ENCODE assay signal across 7 mouse cellular contexts in the genomic region with DNA sequence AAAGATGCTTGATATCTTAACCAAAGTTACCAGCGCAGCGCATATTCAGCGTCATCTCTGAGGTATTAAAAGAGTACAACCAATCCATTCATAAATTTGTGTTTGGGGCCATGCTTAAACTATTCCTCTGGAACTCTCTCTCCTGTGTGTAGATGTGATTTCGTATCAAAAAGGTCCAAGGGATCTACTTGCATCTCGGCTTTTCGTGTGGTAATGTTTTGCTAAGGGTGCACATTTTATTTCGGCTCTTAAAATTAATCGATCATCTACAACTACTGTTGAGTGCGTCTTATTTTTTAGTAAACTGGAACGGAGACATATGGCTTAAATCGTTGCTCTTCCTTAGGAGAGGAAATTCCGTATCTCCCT. TPM values are rescaled to one million over a fixed set of nuclear protein-coding genes. Genes with fewer than 3 reads are reported as not detected.
A peak's percentile ranks its signal among the peaks of the same experiment; 100 is the strongest.
DNase-seq lines count a peak whose midpoint lies in the region; ATAC-seq and TF ChIP-seq lines count a peak whose summit lies in the region.

No protein-coding gene starts in this region.

- 11% methylated on average over 12 of the region's 12 CpGs for WGBS in neural tube, embryonic 11.5 days
- 9% methylated on average over 12 of the region's 12 CpGs for WGBS in forebrain, embryonic 10.5 days
- 5% methylated on average over 12 of the region's 12 CpGs for WGBS in limb, embryonic 15.5 days
- WGBS in stomach, postnatal 0 days: 2% methylated on average over 12 of the region's 12 CpGs

- H3K4me1 ChIP-seq in neural tube, embryonic 11.5 days (ENCODE audit: control insufficient read depth, insufficient read depth, low read length): peaks cover 3% of the 10 kb centered on the region; the same call in 1 of the 2 replicates
- H3K4me1 ChIP-seq in forebrain, embryonic 10.5 days: peaks cover 41% of the 10 kb centered on the region
- peaks cover 43% of the 10 kb centered on the region for H3K4me1 ChIP-seq in limb, embryonic 15.5 days
- peaks cover 6% of the 10 kb centered on the region; the same call in 1 of the 2 replicates for H3K4me1 ChIP-seq in stomach, postnatal 0 days (replicated peaks; ENCODE audit: control insufficient read depth, insufficient read depth)

- TF ChIP-seq EP300 in stomach, postnatal 0 days (optimal IDR thresholded peaks at IDR 0.05): no peak

- H3K9me3 ChIP-seq in neural tube, embryonic 11.5 days (ENCODE audit: control insufficient read depth, low read length): no peaks in the 10 kb centered on the region
- H3K9me3 ChIP-seq in forebrain, embryonic 10.5 days: no peaks in the 10 kb centered on the region
- no peaks in the 10 kb centered on the region for H3K9me3 ChIP-seq in limb, embryonic 15.5 days
- H3K9me3 ChIP-seq in stomach, postnatal 0 days (ENCODE audit: control insufficient read depth, low read length): no peaks in the 10 kb centered on the region

- no peaks in the 10 kb centered on the region for H3K36me3 ChIP-seq in neural tube, embryonic 11.5 days (ENCODE audit: control insufficient read depth, insufficient read depth, low read length)
- peaks cover under 1% of the 10 kb centered on the region; the same call in 1 of the 2 replicates for H3K36me3 ChIP-seq in forebrain, embryonic 10.5 days (replicated peaks)
- no peaks in the 10 kb centered on the region for H3K36me3 ChIP-seq in limb, embryonic 15.5 days
- no peaks in the 10 kb centered on the region for H3K36me3 ChIP-seq in stomach, postnatal 0 days (ENCODE audit: control insufficient read depth, insufficient read depth, low read length)

- no peaks in the 10 kb centered on the region for H3K27me3 ChIP-seq in neural tube, embryonic 11.5 days (ENCODE audit: control insufficient read depth, insufficient read depth, low read length)
- H3K27me3 ChIP-seq in forebrain, embryonic 10.5 days (ENCODE audit: poor library complexity, severe bottlenecking): peaks cover 13% of the 10 kb centered on the region
- no peaks in the 10 kb centered on the region for H3K27me3 ChIP-seq in limb, embryonic 15.5 days
- H3K27me3 ChIP-seq in stomach, postnatal 0 days (ENCODE audit: control insufficient read depth, insufficient read depth, low read length): no peaks in the 10 kb centered on the region

- H3K9ac ChIP-seq in neural tube, embryonic 11.5 days (ENCODE audit: low read length): peak overlapping the region; percentile 26; the same call in 1 of the 2 replicates
- no peak overlapping the region for H3K9ac ChIP-seq in limb, embryonic 15.5 days
- no peak overlapping the region for H3K9ac ChIP-seq in stomach, postnatal 0 days (ENCODE audit: low read length)

- no peak for ATAC-seq in neural tube, embryonic 11.5 days (ENCODE audit: insufficient read depth, low FRiP score, low TSS enrichment)
- ATAC-seq in limb, embryonic 15.5 days (ENCODE audit: insufficient number of reproducible peaks, low FRiP score, low TSS enrichment, low read depth): no peak
- ATAC-seq in stomach, postnatal 0 days (ENCODE audit: low FRiP score, low TSS enrichment): no peak

- no peak overlapping the region for H3K27ac ChIP-seq in neural tube, embryonic 11.5 days (ENCODE audit: low read depth, low read length)
- H3K27ac ChIP-seq in forebrain, embryonic 10.5 days: peak overlapping the region; percentile 94
- H3K27ac ChIP-seq in limb, embryonic 15.5 days: peak overlapping the region; percentile 91; the same call in 1 of the 2 replicates
- no peak overlapping the region; the same call in 1 of the 2 replicates for H3K27ac ChIP-seq in stomach, postnatal 0 days (replicated peaks)

- no peak for TF ChIP-seq CTCF in stomach, postnatal 0 days (IDR thresholded peaks at IDR 0.05; ENCODE audit: low read depth)

- DNase-seq in neural tube, embryonic 11.5 days (ENCODE audit: low spot score): no peak
- no peak for DNase-seq in neural tube, embryonic 10.5 days (ENCODE audit: extremely low spot score, low spot score)
- DNase-seq in forebrain, embryonic 10.5 days (ENCODE audit: extremely low spot score, low spot score): no peak
- DNase-seq in stomach, postnatal 0 days (ENCODE audit: low spot score): no peak
- DNase-seq in cerebellum, adult 18-20 months: no peak
- DNase-seq in layer of hippocampus, adult 8-10 months (ENCODE audit: low spot score in 2 of 2): no peak

- H3K4me2 ChIP-seq in neural tube, embryonic 11.5 days (ENCODE audit: low read depth): peak overlapping the region; percentile 76
- peak overlapping the region; percentile 91 for H3K4me2 ChIP-seq in limb, embryonic 15.5 days
- peak overlapping the region; percentile 96 for H3K4me2 ChIP-seq in stomach, postnatal 0 days (replicated peaks; ENCODE audit: low read depth)

- peak overlapping the region; percentile 80 for H3K4me3 ChIP-seq in neural tube, embryonic 11.5 days (ENCODE audit: low read depth, low read length)
- peak overlapping the region; percentile 91 for H3K4me3 ChIP-seq in forebrain, embryonic 10.5 days
- peak overlapping the region; percentile 89 for H3K4me3 ChIP-seq in limb, embryonic 15.5 days
- H3K4me3 ChIP-seq in stomach, postnatal 0 days (ENCODE audit: low read depth, low read length): peak overlapping the region; percentile 69

RNA-seq across cellular contexts. Expression of gene Rmi2, which starts 0.3 kb away (rescaled TPM):
- 2.5 and 3.6 TPM in 2 replicates for polyA plus RNA-seq in neural tube, embryonic 11.5 days (2014; fragmentation: Nextera tagmentation; extraction: Ambion mirVana)
- polyA plus RNA-seq in forebrain, embryonic 10.5 days (2016; fragmentation: Nextera tagmentation; extraction: Ambion mirVana): 5.0 and 5.2 TPM in 2 replicates
- polyA plus RNA-seq in limb, embryonic 15.5 days (2015; fragmentation: Nextera tagmentation; extraction: Ambion mirVana): 2.8 and 3.0 TPM in 2 replicates
- polyA plus RNA-seq in stomach, postnatal 0 days (2015; fragmentation: Nextera tagmentation; extraction: Ambion mirVana): 0.76 and 1.1 TPM in 2 replicates
- under 1 TPM; 0.10 to 0.37 (median 0.25) TPM for total RNA-seq in layer of hippocampus, adult 8-10 months (2022)

RNA-seq across cellular contexts. Expression of gene Gm11172, which starts 21.8 kb away (rescaled TPM):
- polyA plus RNA-seq in neural tube, embryonic 11.5 days (2014; fragmentation: Nextera tagmentation; extraction: Ambion mirVana): not detected in 2 replicates
- polyA plus RNA-seq in forebrain, embryonic 10.5 days (2016; fragmentation: Nextera tagmentation; extraction: Ambion mirVana): not detected in 2 replicates
- polyA plus RNA-seq in limb, embryonic 15.5 days (2015; fragmentation: Nextera tagmentation; extraction: Ambion mirVana): not detected in 2 replicates
- polyA plus RNA-seq in stomach, postnatal 0 days (2015; fragmentation: Nextera tagmentation; extraction: Ambion mirVana): not detected in 2 replicates
- total RNA-seq in layer of hippocampus, adult 8-10 months (2022): not detected

RNA-seq across cellular contexts. Expression of gene Prm1, which starts 28.9 kb away (rescaled TPM):
- polyA plus RNA-seq in neural tube, embryonic 11.5 days (2014; fragmentation: Nextera tagmentation; extraction: Ambion mirVana): not detected in 2 replicates
- not detected in 2 replicates for polyA plus RNA-seq in forebrain, embryonic 10.5 days (2016; fragmentation: Nextera tagmentation; extraction: Ambion mirVana)
- 0.50 TPM in 1 of 2 replicates, not detected in the other for polyA plus RNA-seq in limb, embryonic 15.5 days (2015; fragmentation: Nextera tagmentation; extraction: Ambion mirVana)
- 0.23 TPM in 1 of 2 replicates, not detected in the other for polyA plus RNA-seq in stomach, postnatal 0 days (2015; fragmentation: Nextera tagmentation; extraction: Ambion mirVana)
- total RNA-seq in layer of hippocampus, adult 8-10 months (2022): not detected

RNA-seq across cellular contexts. Expression of gene Prm2, which starts 38.6 kb away (rescaled TPM):
- not detected in 2 replicates for polyA plus RNA-seq in neural tube, embryonic 11.5 days (2014; fragmentation: Nextera tagmentation; extraction: Ambion mirVana)
- polyA plus RNA-seq in forebrain, embryonic 10.5 days (2016; fragmentation: Nextera tagmentation; extraction: Ambion mirVana): not detected in 2 replicates
- polyA plus RNA-seq in limb, embryonic 15.5 days (2015; fragmentation: Nextera tagmentation; extraction: Ambion mirVana): not detected in 2 replicates
- polyA plus RNA-seq in stomach, postnatal 0 days (2015; fragmentation: Nextera tagmentation; extraction: Ambion mirVana): not detected in 2 replicates
- total RNA-seq in layer of hippocampus, adult 8-10 months (2022): not detected

RNA-seq across cellular contexts. Expression of gene Prm3, which starts 43.8 kb away (rescaled TPM):
- polyA plus RNA-seq in neural tube, embryonic 11.5 days (2014; fragmentation: Nextera tagmentation; extraction: Ambion mirVana): not detected in 2 replicates
- not detected in 2 replicates for polyA plus RNA-seq in forebrain, embryonic 10.5 days (2016; fragmentation: Nextera tagmentation; extraction: Ambion mirVana)
- not detected in 2 replicates for polyA plus RNA-seq in limb, embryonic 15.5 days (2015; fragmentation: Nextera tagmentation; extraction: Ambion mirVana)
- not detected in 2 replicates for polyA plus RNA-seq in stomach, postnatal 0 days (2015; fragmentation: Nextera tagmentation; extraction: Ambion mirVana)
- total RNA-seq in layer of hippocampus, adult 8-10 months (2022): not detected

Comparison
In these comparisons a context has a peak if more than half of its experiments do, and no peak if none do; other contexts are left out.
1. H3K27ac ChIP-seq: peak in forebrain, embryonic 10.5 days (single experiment) and limb, embryonic 15.5 days (single experiment); none in neural tube, embryonic 11.5 days (single experiment) and stomach, postnatal 0 days (single experiment).
2. Peak in every context shown above with its lines, with median percentiles within 50 percentile points of each other: H3K4me2 ChIP-seq and H3K4me3 ChIP-seq.